Mouse (Mus musculus) ES-Bruce4 (cell line): ENCODE measurements at regions not wholly inside any gene's neighbourhood (a gene's known extent, or its start where the extent isn't known, plus 50 kb on each side); places are given as distances from the start of the nearest gene placed in this dataset.

Experiments
- H3K27ac ChIP-seq: 2 replicates; pipeline ENCODE4 v1.5.1; 2012; ENCODE audit warnings: low read length, inconsistent platforms; ENCODE audit not compliant: insufficient read depth
- H3K27me3 ChIP-seq: 2 replicates; pipeline ENCODE4 v1.6.1; 2012; ENCODE audit warnings: mild to moderate bottlenecking, low read length, inconsistent platforms; ENCODE audit not compliant: control insufficient read depth, poor library complexity, insufficient read depth, severe bottlenecking
- H3K36me3 ChIP-seq: 2 replicates; pipeline ENCODE4 v1.6.1; 2012; ENCODE audit warnings: inconsistent platforms, mild to moderate bottlenecking, low read length, moderate library complexity; ENCODE audit not compliant: control insufficient read depth, poor library complexity, insufficient read depth, severe bottlenecking
- H3K4me1 ChIP-seq: one replicate; pipeline ENCODE4 v1.8.1; 2011; ENCODE audit warnings: low read length; ENCODE audit not compliant: control insufficient read depth, insufficient read depth
- H3K4me3 ChIP-seq: 2 replicates; pipeline ENCODE4 v1.5.1; 2011; ENCODE audit warnings: low read depth, mild to moderate bottlenecking, low read length
- H3K9ac ChIP-seq: 2 replicates; pipeline ENCODE4 v1.6.1; 2012; ENCODE audit warnings: low read depth, mild to moderate bottlenecking, inconsistent platforms; ENCODE audit not compliant: poor library complexity, severe bottlenecking
- H3K9me3 ChIP-seq: replicated peaks from 2 replicates; pipeline ENCODE4 v1.6.1; 2012; ENCODE audit warnings: mild to moderate bottlenecking, low read length, inconsistent platforms; ENCODE audit not compliant: control insufficient read depth, poor library complexity, insufficient read depth, severe bottlenecking
- CTCF ChIP-seq: IDR thresholded peaks from one replicate; pipeline ENCODE4 v1.8.1; 2011; ENCODE audit warnings: low read depth, low read length
- EP300 ChIP-seq: IDR thresholded peaks from 2 replicates; pipeline ENCODE4 v1.6.1; 2011; ENCODE audit warnings: low read depth, low read length; ENCODE audit not compliant: insufficient read depth
- POLR2A ChIP-seq: IDR thresholded peaks from one replicate; pipeline ENCODE4 v1.8.1; 2011; ENCODE audit warnings: low read length; ENCODE audit not compliant: insufficient read depth

DNA sequence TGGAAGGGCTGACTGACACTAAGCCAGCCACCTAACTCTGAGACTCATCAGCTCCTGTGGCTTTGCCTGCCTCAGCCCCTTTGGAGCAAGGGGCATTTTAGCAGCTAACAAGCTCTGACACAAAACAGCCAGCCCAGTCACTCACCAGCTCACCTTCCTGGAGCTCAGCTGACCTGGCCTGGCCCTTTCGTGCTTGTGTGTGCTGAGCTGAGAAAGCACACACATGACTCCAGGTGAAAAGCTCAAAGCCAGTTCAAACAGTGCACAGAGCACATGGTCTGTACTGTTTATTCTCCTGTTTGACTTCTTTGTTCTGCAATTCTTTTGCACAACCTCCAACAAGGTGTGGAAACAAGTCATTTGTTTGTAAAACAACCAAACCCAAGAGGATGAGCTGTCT is 330.8 kb upstream of the Dynlrb2 start:
- Histone ChIP-seq H3K27me3 (no peaks in the 10 kb centered on the region), H3K9ac (no peak overlapping the region), H3K36me3 (no peaks in the 10 kb centered on the region), H3K4me3 (no peak overlapping the region), H3K9me3 (no peaks in the 10 kb centered on the region), H3K4me1 (no peaks in the 10 kb centered on the region), H3K27ac (no peak overlapping the region)
- TF ChIP-seq POLR2A = no peak
- TF ChIP-seq CTCF = no peak
- TF ChIP-seq EP300 = no peak

DNA sequence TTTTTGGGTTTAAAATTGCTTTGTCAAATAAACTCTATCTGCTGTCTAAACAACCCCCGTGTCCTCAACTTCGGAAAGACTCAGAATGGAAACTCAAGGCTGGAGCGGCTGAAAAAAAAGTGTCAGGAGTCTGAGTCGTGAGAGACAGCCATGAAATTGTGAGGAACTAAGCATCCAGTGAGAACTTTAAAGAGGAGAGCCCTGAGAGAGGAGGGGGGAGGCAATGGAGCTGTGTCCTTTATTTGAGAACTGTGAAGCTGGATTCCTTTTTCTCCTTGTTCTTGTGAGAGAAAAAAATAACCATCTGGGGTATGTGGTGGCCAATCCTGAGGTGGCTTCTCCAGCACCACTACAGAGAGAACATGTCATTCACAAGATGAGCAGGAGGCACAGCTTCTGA is 336.9 kb upstream of the Dynlrb2 start:
- H3K4me3 ChIP-seq = no peak overlapping the region
- no peak overlapping the region for H3K27ac ChIP-seq
- H3K36me3 ChIP-seq = no peaks in the 10 kb centered on the region
- no peaks in the 10 kb centered on the region for H3K4me1 ChIP-seq
- no peaks in the 10 kb centered on the region for H3K27me3 ChIP-seq
- TF ChIP-seq EP300 (no peak), POLR2A (no peak), CTCF (no peak)
- H3K9ac ChIP-seq = no peak overlapping the region
- no peaks in the 10 kb centered on the region; the same call in 1 of the 2 replicates for H3K9me3 ChIP-seq

DNA sequence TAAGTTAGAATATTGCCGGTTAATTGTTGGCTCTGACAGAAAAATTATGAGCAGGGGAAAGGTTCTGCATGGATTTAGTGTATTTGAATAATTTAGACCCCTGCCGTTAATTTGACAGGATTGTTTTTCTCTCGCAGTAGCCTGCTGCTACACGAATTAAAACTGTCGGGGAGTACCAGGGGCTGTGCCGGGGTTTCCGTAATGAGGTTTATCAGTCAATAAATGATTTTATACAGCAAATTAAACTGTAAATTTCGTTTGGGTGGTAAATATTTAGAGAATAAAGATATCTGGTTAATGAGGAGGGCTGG is 339.8 kb upstream of the Dynlrb2 start:
- TF ChIP-seq EP300 (no peak), CTCF (no peak), POLR2A (no peak)
- Histone ChIP-seq H3K9ac (no peak overlapping the region), H3K4me3 (no peak overlapping the region), H3K27me3 (no peaks in the 10 kb centered on the region), H3K27ac (no peak overlapping the region), H3K4me1 (no peaks in the 10 kb centered on the region), H3K36me3 (no peaks in the 10 kb centered on the region), H3K9me3 (no peaks in the 10 kb centered on the region; the same call in 1 of the 2 replicates)

DNA sequence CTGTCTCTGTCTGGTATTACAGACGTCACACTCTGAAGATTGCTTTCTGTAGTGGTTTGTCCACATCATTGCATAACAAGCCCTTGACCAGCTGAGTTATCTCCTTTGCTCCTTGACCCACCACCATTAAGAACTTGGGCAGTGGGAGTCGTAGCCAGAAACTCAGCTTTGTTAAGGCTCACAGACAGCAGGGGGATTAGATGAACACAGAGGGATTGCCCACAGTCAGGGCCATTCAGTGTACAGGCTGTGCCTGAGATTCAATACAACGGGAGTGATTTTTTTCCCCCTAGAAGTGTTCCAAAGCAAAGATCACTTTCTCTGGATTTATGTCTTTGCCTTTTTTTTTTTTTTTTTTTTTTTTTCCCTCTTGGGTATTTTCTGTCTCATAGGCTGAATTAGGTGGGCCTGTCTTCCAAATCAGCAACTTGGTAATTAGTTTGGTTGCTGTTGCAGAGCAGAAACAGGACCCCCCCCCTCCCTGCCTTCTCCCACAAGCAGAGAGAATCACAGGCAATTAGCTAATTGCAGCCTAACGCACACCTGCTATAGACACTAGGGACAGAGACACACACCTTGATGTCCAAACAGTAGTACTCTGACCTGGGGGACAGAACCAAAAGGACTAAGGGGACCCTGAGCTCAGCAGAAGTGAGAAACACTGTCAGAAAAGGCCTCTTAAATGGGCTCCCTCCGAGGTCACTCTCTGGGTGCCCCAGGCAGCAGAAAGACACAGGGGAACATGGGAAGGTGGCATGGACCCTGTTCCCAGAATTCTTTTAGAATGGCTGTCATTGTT is 340.4 kb upstream of the Dynlrb2 start:
- Histone ChIP-seq H3K9me3 (no peaks in the 10 kb centered on the region; the same call in 1 of the 2 replicates), H3K4me1 (no peaks in the 10 kb centered on the region), H3K27me3 (no peaks in the 10 kb centered on the region), H3K4me3 (no peak overlapping the region), H3K9ac (no peak overlapping the region), H3K27ac (no peak overlapping the region), H3K36me3 (no peaks in the 10 kb centered on the region)
- no peak for TF ChIP-seq POLR2A
- no peak for TF ChIP-seq CTCF
- TF ChIP-seq EP300 = no peak

DNA sequence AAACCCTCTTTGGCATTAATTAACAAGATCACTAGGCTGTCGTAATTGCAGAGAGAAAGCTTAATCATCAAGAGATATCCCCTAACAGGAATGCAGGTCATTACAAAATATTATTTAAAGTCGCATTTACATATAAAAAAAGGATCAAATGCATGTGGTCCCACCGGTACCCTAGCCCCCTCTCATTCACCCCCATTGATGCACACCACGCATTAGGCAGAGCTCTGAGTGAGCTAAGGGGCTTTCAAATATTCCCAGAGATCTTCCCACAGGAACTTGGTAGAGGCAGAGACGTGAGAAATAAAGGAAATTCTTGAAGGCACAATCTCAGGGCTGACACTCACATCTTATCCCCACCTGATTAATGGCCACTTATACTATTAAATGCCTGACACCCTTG is 343.8 kb upstream of the Dynlrb2 start:
- Histone ChIP-seq H3K9me3 (no peaks in the 10 kb centered on the region; the same call in 1 of the 2 replicates), H3K27ac (no peak overlapping the region), H3K36me3 (no peaks in the 10 kb centered on the region), H3K4me3 (no peak overlapping the region), H3K4me1 (no peaks in the 10 kb centered on the region), H3K9ac (no peak overlapping the region), H3K27me3 (no peaks in the 10 kb centered on the region)
- TF ChIP-seq CTCF (no peak), POLR2A (no peak), EP300 (no peak)
